Mouse (Mus musculus) MEL (cell line): ENCODE data around the gene Ppa1. TPM values are rescaled to one million over a fixed set of nuclear protein-coding genes. Genes with fewer than 3 reads are reported as not detected.

Experiments used
- DNase-seq: peaks from one replicate; pipeline ENCODE4 v3.0.0; 2011; ENCODE audit warnings: low read depth, low spot score
- H3K27ac ChIP-seq: 2 replicates; pipeline ENCODE4 v1.5.1; 2012; ENCODE audit warnings: low read depth, mild to moderate bottlenecking, control low read depth, low read length, moderate library complexity; ENCODE audit not compliant: control insufficient read depth
- H3K27me3 ChIP-seq, 2 experiments: fragments of 150-350 bp in 1 of 2; sonication (generic) in 1 of 2; 2 replicates each; pipeline ENCODE4 v1.6.1; 2012; ENCODE audit warnings: low read length in 2 of 2, mild to moderate bottlenecking in 2 of 2, improper control_type of control experiment in 1 of 2, moderate library complexity in 1 of 2; ENCODE audit not compliant: insufficient read depth in 2 of 2, control insufficient read depth in 1 of 2
- H3K36me3 ChIP-seq, 2 experiments: 2 replicates each; pipeline ENCODE4 v1.6.1; 2012 to 2014; ENCODE audit warnings: low read length in 2 of 2, improper control_type of control experiment in 1 of 2, inconsistent platforms in 1 of 2, mild to moderate bottlenecking in 1 of 2; ENCODE audit not compliant: insufficient read depth in 2 of 2, control insufficient read depth in 1 of 2
- H3K4me1 ChIP-seq, 2 experiments: fragments of 150-350 bp in 1 of 2; sonication (generic) in 1 of 2; 2 replicates each; pipeline ENCODE4 v1.6.1; 2012; ENCODE audit warnings: low read length in 2 of 2, improper control_type of control experiment in 1 of 2, mild to moderate bottlenecking in 1 of 2; ENCODE audit not compliant: insufficient read depth in 2 of 2, control insufficient read depth in 1 of 2
- H3K4me3 ChIP-seq, 2 experiments: fragments of 150-350 bp in 1 of 2; sonication (generic) in 1 of 2; 2 replicates each; pipeline ENCODE4 v1.5.1; 2012; ENCODE audit warnings: low read depth in 2 of 2, low read length in 2 of 2, mild to moderate bottlenecking in 2 of 2, moderate library complexity in 2 of 2, control low read depth in 1 of 2, improper control_type of control experiment in 1 of 2; ENCODE audit not compliant: control insufficient read depth in 1 of 2, insufficient read depth in 1 of 2
- H3K79me2 ChIP-seq: 2 replicates; pipeline ENCODE4 v1.6.1; 2012; ENCODE audit warnings: mild to moderate bottlenecking, low read length, moderate library complexity; ENCODE audit not compliant: control insufficient read depth, poor library complexity, insufficient read depth
- H3K9ac ChIP-seq: 2 replicates; pipeline ENCODE4 v1.6.1; 2012; ENCODE audit warnings: low read depth, mild to moderate bottlenecking, control low read depth, low read length, moderate library complexity; ENCODE audit not compliant: control insufficient read depth, poor library complexity, severe bottlenecking
- H3K9me3 ChIP-seq: fragments of 150-350 bp; sonication (generic); replicated peaks from 2 replicates; pipeline ENCODE4 v1.6.1; 2012; ENCODE audit warnings: mild to moderate bottlenecking, low read length, improper control_type of control experiment, moderate library complexity; ENCODE audit not compliant: insufficient read depth
- BHLHE40 ChIP-seq: IDR thresholded peaks from 2 replicates; pipeline ENCODE4 v1.6.1; 2012; ENCODE audit warnings: low read depth, mild to moderate bottlenecking, inconsistent platforms, low read length, improper control_type of control experiment, borderline replicate concordance
- CHD2 ChIP-seq: IDR thresholded peaks from 2 replicates; pipeline ENCODE4 v1.6.1; 2011; ENCODE audit warnings: low read length, improper control_type of control experiment
- ELF1 ChIP-seq: IDR thresholded peaks from 2 replicates; pipeline ENCODE4 v1.6.1; 2014; ENCODE audit warnings: low read depth, mild to moderate bottlenecking, inconsistent platforms, low read length, improper control_type of control experiment, moderate library complexity
- GABPA ChIP-seq: IDR thresholded peaks from 2 replicates; pipeline ENCODE4 v1.6.1; 2012; ENCODE audit warnings: low read depth, mild to moderate bottlenecking, inconsistent platforms, low read length, improper control_type of control experiment, moderate library complexity
- GATA1 ChIP-seq: IDR thresholded peaks from 2 replicates; pipeline ENCODE4 v1.6.1; 2011; ENCODE audit warnings: low read depth, low read length, improper control_type of control experiment
- HCFC1 ChIP-seq: IDR thresholded peaks from 2 replicates; pipeline ENCODE4 v1.6.1; 2012; ENCODE audit warnings: low read depth, mild to moderate bottlenecking, inconsistent platforms, low read length, improper control_type of control experiment, moderate library complexity
- JUND ChIP-seq: IDR thresholded peaks from 2 replicates; pipeline ENCODE4 v1.6.1; 2011; ENCODE audit warnings: low read depth, mild to moderate bottlenecking, improper control_type of control experiment, low read length
- MAFK ChIP-seq: IDR thresholded peaks from 2 replicates; pipeline ENCODE4 v1.6.1; 2011; ENCODE audit warnings: low read depth, mild to moderate bottlenecking, low read length, improper control_type of control experiment, borderline replicate concordance
- MAX ChIP-seq: IDR thresholded peaks from 2 replicates; pipeline ENCODE4 v1.6.1; 2011; ENCODE audit warnings: low read length, improper control_type of control experiment
- MEF2A ChIP-seq: IDR thresholded peaks from 2 replicates; pipeline ENCODE4 v1.6.1; 2014; ENCODE audit warnings: low read depth, mild to moderate bottlenecking, inconsistent platforms, low read length, improper control_type of control experiment; ENCODE audit not compliant: poor library complexity, insufficient replicate concordance, severe bottlenecking; ENCODE audit errors: extremely low read depth
- MYC ChIP-seq: IDR thresholded peaks from 2 replicates; pipeline ENCODE4 v1.6.1; 2011; ENCODE audit warnings: low read depth, mild to moderate bottlenecking, low read length, improper control_type of control experiment, moderate library complexity
- NELFE ChIP-seq: IDR thresholded peaks from 2 replicates; pipeline ENCODE4 v1.6.1; 2011; ENCODE audit warnings: low read depth, low read length, improper control_type of control experiment
- NRF1 ChIP-seq: IDR thresholded peaks from 2 replicates; pipeline ENCODE4 v1.6.1; 2014; ENCODE audit warnings: low read depth, mild to moderate bottlenecking, inconsistent platforms, low read length, improper control_type of control experiment, moderate library complexity; ENCODE audit not compliant: poor library complexity, insufficient read depth, severe bottlenecking
- RCOR1 ChIP-seq: IDR thresholded peaks from 2 replicates; pipeline ENCODE4 v1.6.1; 2012; ENCODE audit warnings: low read depth, mild to moderate bottlenecking, inconsistent platforms, low read length, improper control_type of control experiment
- TCF12 ChIP-seq: IDR thresholded peaks from 2 replicates; pipeline ENCODE4 v1.6.1; 2014; ENCODE audit warnings: low read depth, mild to moderate bottlenecking, inconsistent platforms, low read length, improper control_type of control experiment, moderate library complexity
- UBTF ChIP-seq: IDR thresholded peaks from 2 replicates; pipeline ENCODE4 v1.6.1; 2012; ENCODE audit warnings: low read depth, mild to moderate bottlenecking, inconsistent platforms, low read length, improper control_type of control experiment, moderate library complexity, borderline replicate concordance; ENCODE audit not compliant: insufficient read depth
- USF1 ChIP-seq: IDR thresholded peaks from 2 replicates; pipeline ENCODE4 v1.6.1; 2014; ENCODE audit warnings: low read depth, mild to moderate bottlenecking, inconsistent platforms, low read length, improper control_type of control experiment, moderate library complexity
- ZC3H11A ChIP-seq: IDR thresholded peaks from 2 replicates; pipeline ENCODE4 v1.6.1; 2012; ENCODE audit warnings: low read depth, mild to moderate bottlenecking, inconsistent platforms, low read length, improper control_type of control experiment
- polyA plus RNA-seq, 2 experiments: library from polyadenylated mRNA; stranded (reverse) in 1 of 2; unstranded in 1 of 2; fragments of >175 nt in 1 of 2; fragments of >200 nt in 1 of 2; gene quantifications; 2 replicates each; pipeline versions ENCODE4 v1.2.1 to v1.2.4; 2012; ENCODE audit warnings: low replicate concordance in 2 of 2, low read depth in 1 of 2; ENCODE audit not compliant: insufficient read length in 2 of 2, insufficient read depth in 1 of 2, missing spikeins in 1 of 2
- total RNA-seq: library from RNA; depleted of rRNA; stranded (reverse); fragments of 300-350 nt; gene quantifications from 2 replicates; pipeline ENCODE4 v1.2.3, GENCODE M21; 2012

Ppa1 gene
- total and polyA plus RNA-seq, 3 experiments = 197 to 201 TPM; not detected in 1

GRCm38 (mm10) chr10:61680015-61680913 lies 31.9 kb downstream of the Ppa1 start, which contains the start of gene Sar1a (continued):
- TF ChIP-seq ELF1 = peak; percentile 62
- TF ChIP-seq MYC = no peak
- TF ChIP-seq MAX = peak; percentile 79
- TF ChIP-seq MEF2A = no peak
- no peak for TF ChIP-seq BHLHE40
- TF ChIP-seq MAFK = no peak
- TF ChIP-seq RCOR1 = no peak
- no peak for TF ChIP-seq GATA1
- TF ChIP-seq NELFE = peak; percentile 83
- TF ChIP-seq, all 39 proteins: peak for 13

DNA sequence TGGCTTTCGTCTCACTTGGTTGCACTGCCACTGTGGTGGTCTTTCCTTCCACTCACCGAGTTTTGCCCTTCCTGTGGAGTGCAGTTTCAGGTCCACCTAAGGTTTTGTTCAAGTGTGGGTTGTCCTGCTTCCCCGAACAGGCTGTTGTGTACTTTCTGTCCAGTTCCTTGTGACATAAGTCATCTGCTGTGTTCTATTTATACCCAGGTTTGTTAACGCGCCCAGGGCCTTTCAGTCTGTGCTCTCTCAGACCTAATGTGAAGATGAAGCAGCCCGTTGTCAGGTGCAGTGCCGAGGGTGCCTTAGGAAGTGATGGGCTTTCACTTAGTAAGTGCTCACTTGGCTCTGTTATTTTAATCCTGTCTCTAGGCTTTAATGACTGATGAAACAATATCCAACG lies 41.1 kb downstream of the Ppa1 start:
- no peaks in the 10 kb centered on the region for H3K9me3 ChIP-seq
- no peaks in the 10 kb centered on the region for H3K79me2 ChIP-seq
- H3K27me3 ChIP-seq = no peaks in the 10 kb centered on the region
- no peak overlapping the region for H3K9ac ChIP-seq
- H3K4me3 ChIP-seq = no peak overlapping the region
- peaks cover 0 to 33% of the 10 kb centered on the region in 2 experiments; a peak in 2 of 4 replicates for H3K36me3 ChIP-seq
- no peaks in the 10 kb centered on the region for H3K4me1 ChIP-seq
- DNase-seq = no peak
- no peak overlapping the region for H3K27ac ChIP-seq
- TF ChIP-seq MAX (no peak), GATA1 (no peak), USF1 (no peak), NRF1 (no peak), ZC3H11A (no peak), CHD2 (no peak), HCFC1 (no peak), UBTF (no peak), TCF12 (no peak), JUND (no peak), GABPA (no peak)
